ENCODE assay signal across 7 mouse cellular contexts in genomic region chr3:121884328-121885248, GRCm38 (mm10).
A peak's percentile ranks its signal among the peaks of the same experiment; 100 is the strongest.
DNase-seq lines count a peak whose midpoint lies in the region; ATAC-seq and TF ChIP-seq lines count a peak whose summit lies in the region.

No protein-coding gene starts in this region.

- no peak for TF ChIP-seq POLR2A in heart, adult 2 months (IDR thresholded peaks at IDR 0.05; ENCODE audit: insufficient read depth, low read depth, low read length)
- no peak for TF ChIP-seq POLR2A in kidney, adult 2 months (IDR thresholded peaks at IDR 0.05; ENCODE audit: low read depth, low read length)
- no peak for TF ChIP-seq POLR2A in spleen, adult 2 months (IDR thresholded peaks at IDR 0.05; ENCODE audit: low read depth, low read length)

- no peak overlapping the region for H3K27ac ChIP-seq in embryonic facial prominence, embryonic 11.5 days (replicated peaks; ENCODE audit: low read depth, low read length)
- H3K27ac ChIP-seq in heart, adult 2 months = peak overlapping the region; percentile 67; the same call in 1 of the 2 replicates
- H3K27ac ChIP-seq in kidney, adult 2 months (ENCODE audit: insufficient read depth, low read depth, low read length) = no peak overlapping the region
- H3K27ac ChIP-seq in limb, embryonic 11.5 days (replicated peaks; ENCODE audit: low read depth, low read length) = no peak overlapping the region
- H3K27ac ChIP-seq in midbrain, embryonic 16.5 days (ENCODE audit: low read length) = no peak overlapping the region
- H3K27ac ChIP-seq in spleen, adult 2 months (ENCODE audit: insufficient read depth, low read length) = no peak overlapping the region

- H3K4me2 ChIP-seq in embryonic facial prominence, embryonic 11.5 days (ENCODE audit: low read depth, low read length) = no peak overlapping the region
- no peak overlapping the region for H3K4me2 ChIP-seq in limb, embryonic 11.5 days (ENCODE audit: low read depth, severe bottlenecking)
- H3K4me2 ChIP-seq in midbrain, embryonic 16.5 days (ENCODE audit: low read length) = peak overlapping the region; percentile 25; the same call in 1 of the 2 replicates

- peak; percentile 89 for DNase-seq in adrenal gland, postnatal 14 days
- DNase-seq in embryonic facial prominence, embryonic 11.5 days (ENCODE audit: low spot score) = peak; percentile 98
- peak; percentile 84 to 86 for DNase-seq in heart, adult 2 months
- DNase-seq in kidney, adult 2 months = peak; percentile 95
- DNase-seq in limb, embryonic 11.5 days (ENCODE audit: low spot score) = peak; percentile 93
- DNase-seq in spleen, adult 2 months (ENCODE audit: low read depth in 1 of 2, low spot score in 2 of 2) = peak; percentile 78 to 80

- no peaks in the 10 kb centered on the region for H3K4me1 ChIP-seq in embryonic facial prominence, embryonic 11.5 days (ENCODE audit: control insufficient read depth, insufficient read depth, low read length)
- H3K4me1 ChIP-seq in heart, adult 2 months (ENCODE audit: control insufficient read depth, insufficient read depth, low read length) = peaks cover 6% of the 10 kb centered on the region
- peaks cover 20% of the 10 kb centered on the region; the same call in 1 of the 2 replicates for H3K4me1 ChIP-seq in kidney, adult 2 months (ENCODE audit: control insufficient read depth, insufficient read depth, low read length)
- peaks cover 6% of the 10 kb centered on the region; the same call in 1 of the 2 replicates for H3K4me1 ChIP-seq in limb, embryonic 11.5 days (ENCODE audit: control insufficient read depth, insufficient read depth, low read length)
- H3K4me1 ChIP-seq in midbrain, embryonic 16.5 days (ENCODE audit: control insufficient read depth, insufficient read depth, low read length) = peaks cover 4% of the 10 kb centered on the region; the same call in 1 of the 2 replicates
- H3K4me1 ChIP-seq in spleen, adult 2 months (ENCODE audit: control insufficient read depth, insufficient read depth, insufficient read length) = no peaks in the 10 kb centered on the region

- TF ChIP-seq CTCF in heart, adult 2 months (IDR thresholded peaks at IDR 0.05) = no peak; the same call in 1 of the 2 replicates
- TF ChIP-seq CTCF in kidney, adult 2 months (conservative IDR thresholded peaks at IDR 0.05; ENCODE audit: insufficient read depth, insufficient read length, low read depth, low read length) = peak; percentile 81
- TF ChIP-seq CTCF in spleen, adult 2 months (IDR thresholded peaks at IDR 0.05; ENCODE audit: extremely low read depth, insufficient read depth, insufficient read length, insufficient replicate concordance) = peak; percentile 78; the same call in 1 of the 2 replicates

- no peak overlapping the region for H3K9ac ChIP-seq in embryonic facial prominence, embryonic 11.5 days (replicated peaks; ENCODE audit: low read length)
- H3K9ac ChIP-seq in heart, adult 2 months (ENCODE audit: low read depth, low read length) = no peak overlapping the region
- no peak overlapping the region for H3K9ac ChIP-seq in limb, embryonic 11.5 days (ENCODE audit: low read length)
- H3K9ac ChIP-seq in midbrain, embryonic 16.5 days (ENCODE audit: low read depth, low read length) = no peak overlapping the region

- H3K4me3 ChIP-seq in embryonic facial prominence, embryonic 11.5 days (ENCODE audit: low read depth, low read length) = no peak overlapping the region
- H3K4me3 ChIP-seq in heart, adult 2 months = no peak overlapping the region
- no peak overlapping the region for H3K4me3 ChIP-seq in kidney, adult 2 months (ENCODE audit: insufficient read depth, low read depth, low read length)
- H3K4me3 ChIP-seq in limb, embryonic 11.5 days (ENCODE audit: low read depth, low read length) = no peak overlapping the region
- H3K4me3 ChIP-seq in midbrain, embryonic 16.5 days (ENCODE audit: low read depth, low read length) = no peak overlapping the region
- H3K4me3 ChIP-seq in spleen, adult 2 months (ENCODE audit: extremely low read depth, insufficient read depth, insufficient read length) = no peak overlapping the region

- intact Hi-C loops in heart, adult 2 months (cut with DNase I) = loop anchor here (1.0 to 10.0 kb wide), 5 partner anchors 220 to 750 kb away; partner anchors contain the start of gene Dnttip2

- no peaks in the 10 kb centered on the region for H3K79me2 ChIP-seq in heart, adult 2 months (replicated peaks; ENCODE audit: control insufficient read depth, insufficient read depth, low read length)

- TF ChIP-seq EP300 in heart, adult 2 months (IDR thresholded peaks at IDR 0.05; ENCODE audit: insufficient read depth, low read depth, low read length) = peak; percentile 79; the same call in 1 of the 2 replicates

- H3K27me3 ChIP-seq in embryonic facial prominence, embryonic 11.5 days (ENCODE audit: control insufficient read depth, insufficient read depth, low read length) = no peaks in the 10 kb centered on the region
- H3K27me3 ChIP-seq in heart, adult 2 months (ENCODE audit: control insufficient read depth, insufficient read depth, low read length) = no peaks in the 10 kb centered on the region
- no peaks in the 10 kb centered on the region for H3K27me3 ChIP-seq in kidney, adult 2 months (replicated peaks; ENCODE audit: control insufficient read depth, insufficient read depth, low read length)
- H3K27me3 ChIP-seq in limb, embryonic 11.5 days (ENCODE audit: control insufficient read depth, insufficient read depth, low read length) = no peaks in the 10 kb centered on the region
- peaks cover 4% of the 10 kb centered on the region for H3K27me3 ChIP-seq in midbrain, embryonic 16.5 days (ENCODE audit: control insufficient read depth, insufficient read depth, low read depth, low read length)
- no peaks in the 10 kb centered on the region for H3K27me3 ChIP-seq in spleen, adult 2 months (ENCODE audit: control insufficient read depth, insufficient read depth, low read length)

- H3K9me3 ChIP-seq in embryonic facial prominence, embryonic 11.5 days (replicated peaks; ENCODE audit: control insufficient read depth, low read length) = no peaks in the 10 kb centered on the region
- H3K9me3 ChIP-seq in limb, embryonic 11.5 days (ENCODE audit: control insufficient read depth, low read length) = no peaks in the 10 kb centered on the region
- no peaks in the 10 kb centered on the region for H3K9me3 ChIP-seq in midbrain, embryonic 16.5 days (replicated peaks; ENCODE audit: control insufficient read depth, low read length, poor library complexity, severe bottlenecking)

- ATAC-seq in embryonic facial prominence, embryonic 11.5 days (replicated peaks; ENCODE audit: insufficient number of reproducible peaks, low FRiP score, low TSS enrichment, low read depth) = no peak
- peak; percentile 68 for ATAC-seq in limb, embryonic 11.5 days (ENCODE audit: insufficient number of reproducible peaks, low FRiP score, low TSS enrichment, low read depth)
- ATAC-seq in midbrain, embryonic 16.5 days = peak; percentile 88

- H3K36me3 ChIP-seq in embryonic facial prominence, embryonic 11.5 days (replicated peaks; ENCODE audit: control insufficient read depth, insufficient read depth, low read depth, low read length) = no peaks in the 10 kb centered on the region
- H3K36me3 ChIP-seq in heart, adult 2 months (ENCODE audit: control insufficient read depth, insufficient read depth, low read length) = no peaks in the 10 kb centered on the region; the same call in 1 of the 2 replicates
- no peaks in the 10 kb centered on the region for H3K36me3 ChIP-seq in kidney, adult 2 months (ENCODE audit: control insufficient read depth, insufficient read depth, low read length)
- no peaks in the 10 kb centered on the region for H3K36me3 ChIP-seq in limb, embryonic 11.5 days (ENCODE audit: control insufficient read depth, insufficient read depth, low read length)
- no peaks in the 10 kb centered on the region for H3K36me3 ChIP-seq in midbrain, embryonic 16.5 days (ENCODE audit: control insufficient read depth, insufficient read depth, low read length)
- H3K36me3 ChIP-seq in spleen, adult 2 months (ENCODE audit: control insufficient read depth, insufficient read depth, low read length) = no peaks in the 10 kb centered on the region

- 22% methylated on average over 18 of the region's 18 CpGs for WGBS in embryonic facial prominence, embryonic 11.5 days
- 19% methylated on average over 18 of the region's 18 CpGs for WGBS in heart, adult 2 months
- 22% methylated on average over 18 of the region's 18 CpGs for whole genome bisulfite sequencing in kidney, adult 2 months
- WGBS in limb, embryonic 11.5 days = 20% methylated on average over 18 of the region's 18 CpGs
- 24% methylated on average over 18 of the region's 18 CpGs for WGBS in midbrain, embryonic 16.5 days
- WGBS in spleen, adult 2 months = 20% methylated on average over 18 of the region's 18 CpGs
